Mouse (Mus musculus): ENCODE results near the gene Celf2. TPM values are rescaled to one million over a fixed set of nuclear protein-coding genes. Genes with fewer than 3 reads are reported as not detected.

Celf2 gene
- polyA plus RNA-seq, 1 experiment from 2014 or later = 13.9 TPM

DNA sequence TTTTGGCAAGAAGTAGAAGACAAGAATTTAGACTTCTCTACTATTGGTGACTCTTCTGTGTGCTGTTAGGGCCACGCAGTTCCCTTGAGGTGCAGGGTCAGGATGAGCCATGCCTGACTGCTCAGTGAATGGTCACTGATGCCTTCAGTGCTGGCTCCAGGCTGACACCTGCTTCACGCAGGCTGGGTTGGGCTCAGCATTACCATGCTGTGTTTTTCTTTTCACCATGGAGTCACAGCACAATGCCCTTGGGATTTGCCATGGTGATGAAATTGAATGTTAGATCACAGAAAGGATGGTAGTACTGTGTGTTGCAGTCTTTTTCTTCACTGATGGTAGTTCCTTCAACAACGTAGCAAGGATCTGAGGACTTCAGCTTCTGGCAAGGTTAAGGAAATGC, 394.2 kb downstream of the Celf2 start:
- 42% methylated on average over 3 of the region's 3 CpGs for WGBS

DNA sequence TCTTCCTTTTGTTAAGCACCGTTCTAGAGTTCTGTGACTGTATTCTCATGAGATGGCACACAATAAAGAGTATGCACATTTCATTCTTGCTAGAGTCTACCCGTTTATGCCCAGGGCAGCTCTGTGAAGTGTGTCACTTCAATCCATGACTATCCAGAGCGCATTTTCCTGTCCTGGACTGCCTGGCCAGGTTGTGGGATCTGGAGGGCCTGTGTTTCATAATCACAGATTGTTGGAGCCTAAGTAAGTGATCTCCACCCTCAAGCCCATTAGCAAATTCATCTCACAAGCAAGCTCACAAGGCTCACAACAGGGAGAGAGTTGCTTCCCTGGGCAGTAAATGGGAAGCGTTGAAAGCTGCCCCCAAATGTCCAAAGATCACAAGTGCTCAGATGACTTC, 395.6 kb downstream of the Celf2 start:
- no peak for ATAC-seq (replicated peaks; ENCODE audit: low FRiP score, low read depth)
- H3K9ac ChIP-seq (ENCODE audit: low read depth, low read length) = no peak overlapping the region
- H3K36me3 ChIP-seq (ENCODE audit: insufficient read depth, low read length) = no peaks in the 10 kb centered on the region
- H3K27ac ChIP-seq = no peak overlapping the region
- H3K4me2 ChIP-seq (ENCODE audit: low read length) = no peak overlapping the region
- no peaks in the 10 kb centered on the region for H3K27me3 ChIP-seq (ENCODE audit: insufficient read depth, low read length)
- no peaks in the 10 kb centered on the region for H3K4me1 ChIP-seq (replicated peaks; ENCODE audit: insufficient read depth, low read length)
- no peaks in the 10 kb centered on the region for H3K9me3 ChIP-seq (replicated peaks; ENCODE audit: low read length)
- 66% methylated on average over 4 of the region's 4 CpGs for WGBS
- no peak for DNase-seq (ENCODE audit: low spot score)
- no peak overlapping the region for H3K4me3 ChIP-seq (replicated peaks; ENCODE audit: low read depth, low read length)
- no peak for TF ChIP-seq CTCF (IDR thresholded peaks at IDR 0.05; ENCODE audit: low read depth)

More for the DNA sequence above, 394.2 kb downstream of the Celf2 start:
- Histone ChIP-seq H3K27me3 (ENCODE audit: insufficient read depth, low read length) (no peaks in the 10 kb centered on the region), H3K27ac (no peak overlapping the region), H3K9me3 (replicated peaks; ENCODE audit: low read length) (no peaks in the 10 kb centered on the region), H3K4me2 (ENCODE audit: low read length) (no peak overlapping the region), H3K9ac (ENCODE audit: low read depth, low read length) (no peak overlapping the region), H3K4me3 (replicated peaks; ENCODE audit: low read depth, low read length) (no peak overlapping the region), H3K4me1 (replicated peaks; ENCODE audit: insufficient read depth, low read length) (no peaks in the 10 kb centered on the region), H3K36me3 (ENCODE audit: insufficient read depth, low read length) (no peaks in the 10 kb centered on the region)
- peak; percentile 56; the same call in 1 of the 2 replicates for ATAC-seq (replicated peaks; ENCODE audit: low FRiP score, low read depth)
- no peak for TF ChIP-seq CTCF (IDR thresholded peaks at IDR 0.05; ENCODE audit: low read depth)
- DNase-seq (ENCODE audit: low spot score) = peak; percentile 10

DNA sequence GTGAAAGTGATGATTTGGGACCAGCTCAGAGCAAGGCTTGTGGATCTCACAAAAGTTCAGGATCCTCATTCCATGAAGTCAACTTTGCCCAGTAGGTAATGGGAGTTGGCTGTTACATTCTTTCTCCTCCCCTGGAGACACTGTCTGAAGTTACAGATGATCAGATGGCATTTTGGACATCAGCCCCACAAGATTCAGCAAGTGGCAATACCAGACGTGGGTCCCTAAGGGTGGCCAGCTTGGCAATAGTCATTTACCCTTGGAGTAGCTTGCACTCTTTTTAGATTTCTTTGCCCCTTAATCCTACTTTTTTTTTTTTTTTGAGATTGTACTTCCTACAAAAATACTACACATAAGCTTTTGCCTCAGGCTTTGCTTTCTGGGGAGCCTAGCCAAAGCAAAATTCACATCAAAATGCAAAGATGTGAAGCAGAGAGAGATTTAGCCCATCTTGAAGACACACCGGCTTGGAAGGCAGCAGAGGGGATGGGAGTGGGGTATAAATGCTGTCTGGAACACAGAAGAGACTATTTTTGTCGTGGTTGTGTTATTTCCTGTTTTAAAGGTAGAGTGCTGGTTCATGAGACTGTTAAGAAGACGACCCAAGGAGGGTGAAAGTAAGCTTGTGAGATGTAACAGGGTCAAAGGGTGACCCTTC, 397.1 kb downstream of the Celf2 start:
- H3K4me1 ChIP-seq (replicated peaks; ENCODE audit: insufficient read depth, low read length) = no peaks in the 10 kb centered on the region
- 57% methylated on average over 4 of the region's 4 CpGs for WGBS
- H3K9ac ChIP-seq (ENCODE audit: low read depth, low read length) = no peak overlapping the region
- no peaks in the 10 kb centered on the region for H3K9me3 ChIP-seq (replicated peaks; ENCODE audit: low read length)
- TF ChIP-seq CTCF (IDR thresholded peaks at IDR 0.05; ENCODE audit: low read depth) = no peak
- H3K27ac ChIP-seq = no peak overlapping the region
- H3K36me3 ChIP-seq (ENCODE audit: insufficient read depth, low read length) = no peaks in the 10 kb centered on the region
- no peak overlapping the region for H3K4me3 ChIP-seq (replicated peaks; ENCODE audit: low read depth, low read length)
- ATAC-seq (replicated peaks; ENCODE audit: low FRiP score, low read depth) = no peak
- H3K27me3 ChIP-seq (ENCODE audit: insufficient read depth, low read length) = no peaks in the 10 kb centered on the region
- no peak for DNase-seq (ENCODE audit: low spot score)
- H3K4me2 ChIP-seq (ENCODE audit: low read length) = no peak overlapping the region

DNA sequence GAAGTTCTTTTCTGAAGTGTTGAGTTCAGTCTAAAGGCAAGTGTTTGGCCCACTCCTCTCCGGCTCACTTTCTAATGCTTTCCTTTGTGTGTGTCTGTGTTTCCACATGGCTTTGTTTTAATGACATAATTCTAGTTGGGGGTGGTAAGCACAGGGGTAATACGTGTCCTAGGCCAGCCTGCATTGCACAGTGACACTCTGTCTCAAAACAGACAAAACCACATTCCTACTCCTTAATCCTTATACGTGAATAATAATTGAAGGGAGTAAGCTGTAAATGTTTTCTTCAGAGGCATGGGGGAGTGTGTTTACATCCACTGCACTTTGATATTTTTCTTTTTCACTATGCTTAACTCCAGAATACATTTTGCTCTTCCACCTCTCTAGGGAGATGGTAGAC, 415.9 kb downstream of the Celf2 start:
- Histone ChIP-seq H3K4me1 (replicated peaks; ENCODE audit: insufficient read depth, low read length) (no peaks in the 10 kb centered on the region), H3K36me3 (ENCODE audit: insufficient read depth, low read length) (no peaks in the 10 kb centered on the region), H3K9ac (ENCODE audit: low read depth, low read length) (no peak overlapping the region), H3K27ac (no peak overlapping the region), H3K27me3 (ENCODE audit: insufficient read depth, low read length) (no peaks in the 10 kb centered on the region), H3K4me2 (ENCODE audit: low read length) (no peak overlapping the region), H3K4me3 (replicated peaks; ENCODE audit: low read depth, low read length) (no peak overlapping the region), H3K9me3 (replicated peaks; ENCODE audit: low read length) (no peaks in the 10 kb centered on the region)
- no peak for TF ChIP-seq CTCF (IDR thresholded peaks at IDR 0.05; ENCODE audit: low read depth)
- DNase-seq (ENCODE audit: low spot score) (no peak), ATAC-seq (replicated peaks; ENCODE audit: low FRiP score, low read depth) (no peak)
- WGBS = 55% methylated on average over 3 of the region's 3 CpGs

DNA sequence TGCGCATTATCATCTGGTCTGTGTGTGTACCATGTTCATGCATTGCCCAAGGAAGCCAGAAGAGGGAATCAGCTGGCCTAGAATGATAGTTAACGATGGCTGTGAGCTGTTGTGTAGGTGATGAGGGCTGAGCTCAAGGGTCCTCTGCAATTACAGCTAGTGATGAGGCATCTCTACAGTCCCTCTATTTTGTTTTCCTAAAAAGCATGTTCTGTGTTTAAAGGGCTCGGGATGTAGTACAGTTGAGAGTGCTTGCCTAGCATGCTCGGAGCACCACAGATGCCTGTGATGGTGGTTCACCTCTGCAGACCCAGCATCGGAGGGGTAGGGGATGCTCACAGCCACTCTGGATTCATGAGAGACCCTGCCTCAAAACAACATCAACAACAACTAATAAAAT, 416.7 kb downstream of the Celf2 start:
- no peak for TF ChIP-seq CTCF (IDR thresholded peaks at IDR 0.05; ENCODE audit: low read depth)
- H3K9ac ChIP-seq (ENCODE audit: low read depth, low read length) = no peak overlapping the region
- no peaks in the 10 kb centered on the region for H3K36me3 ChIP-seq (ENCODE audit: insufficient read depth, low read length)
- no peak overlapping the region for H3K27ac ChIP-seq
- no peaks in the 10 kb centered on the region for H3K27me3 ChIP-seq (ENCODE audit: insufficient read depth, low read length)
- H3K4me2 ChIP-seq (ENCODE audit: low read length) = no peak overlapping the region
- WGBS = 96% methylated on average over 5 of the region's 5 CpGs
- ATAC-seq (replicated peaks; ENCODE audit: low FRiP score, low read depth) (no peak), DNase-seq (ENCODE audit: low spot score) (no peak)
- H3K4me1 ChIP-seq (replicated peaks; ENCODE audit: insufficient read depth, low read length) = no peaks in the 10 kb centered on the region
- no peak overlapping the region for H3K4me3 ChIP-seq (replicated peaks; ENCODE audit: low read depth, low read length)
- H3K9me3 ChIP-seq (replicated peaks; ENCODE audit: low read length) = no peaks in the 10 kb centered on the region

DNA sequence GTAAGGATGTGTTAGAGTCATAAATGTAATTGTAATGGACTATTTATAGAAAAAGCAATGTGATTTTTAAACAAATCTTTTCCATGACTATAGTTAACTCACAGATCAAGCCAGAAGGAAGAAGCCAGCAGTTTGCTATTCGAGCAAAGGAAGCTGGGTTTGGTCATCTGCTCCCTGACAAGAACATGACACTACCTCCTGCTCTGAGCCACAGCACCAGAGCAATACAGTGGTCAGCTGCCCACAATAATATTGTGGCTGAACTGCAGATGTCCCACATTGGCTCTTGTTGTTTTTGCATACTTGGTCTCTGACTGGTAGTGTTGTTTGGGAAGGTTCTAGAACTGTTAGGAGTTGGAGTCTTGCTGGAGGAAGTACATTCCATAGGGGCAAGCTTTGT, 418.9 kb downstream of the Celf2 start:
- Histone ChIP-seq H3K4me2 (ENCODE audit: low read length) (no peak overlapping the region), H3K9me3 (replicated peaks; ENCODE audit: low read length) (no peaks in the 10 kb centered on the region), H3K27ac (no peak overlapping the region), H3K27me3 (ENCODE audit: insufficient read depth, low read length) (no peaks in the 10 kb centered on the region), H3K4me1 (replicated peaks; ENCODE audit: insufficient read depth, low read length) (no peaks in the 10 kb centered on the region), H3K36me3 (ENCODE audit: insufficient read depth, low read length) (no peaks in the 10 kb centered on the region), H3K9ac (ENCODE audit: low read depth, low read length) (no peak overlapping the region), H3K4me3 (replicated peaks; ENCODE audit: low read depth, low read length) (no peak overlapping the region)
- TF ChIP-seq CTCF (IDR thresholded peaks at IDR 0.05; ENCODE audit: low read depth) = no peak
- ATAC-seq (replicated peaks; ENCODE audit: low FRiP score, low read depth) (no peak), DNase-seq (ENCODE audit: low spot score) (no peak)
- 73% methylated on average over 1 of the region's 1 CpGs for WGBS

Data from kidney, postnatal 0 days (tissue).